Mouse (Mus musculus) forebrain, embryonic 12.5 days (tissue): Measurements from ENCODE around the gene C730034F03Rik. TPM values are rescaled to one million over a fixed set of nuclear protein-coding genes. Genes with fewer than 3 reads are reported as not detected.

Source experiments
- ATAC-seq: fragments of 200-750 bp; cut with Nextera tagmentation; 2 replicates; pipeline ENCODE4 v1.8.0; 2017; ENCODE audit warnings: moderate TSS enrichment; ENCODE audit not compliant: low FRiP score
- H3K27ac ChIP-seq: fragments of 300-500 bp; sonication (generic); 2 replicates; pipeline ENCODE4 v1.5.1; 2016; ENCODE audit warnings: mild to moderate bottlenecking
- H3K27me3 ChIP-seq: fragments of 300-500 bp; sonication (generic); 2 replicates; pipeline ENCODE4 v1.6.1; 2016; ENCODE audit warnings: mild to moderate bottlenecking
- H3K36me3 ChIP-seq: fragments of 300-500 bp; sonication (generic); replicated peaks from 2 replicates; pipeline ENCODE4 v1.6.1; 2016; ENCODE audit warnings: mild to moderate bottlenecking
- H3K4me1 ChIP-seq: fragments of 300-500 bp; sonication (generic); 2 replicates; pipeline ENCODE4 v1.6.1; 2016
- H3K4me2 ChIP-seq: fragments of 300-500 bp; sonication (generic); 2 replicates; pipeline ENCODE4 v1.6.1; 2016; ENCODE audit warnings: mild to moderate bottlenecking, moderate library complexity
- H3K4me3 ChIP-seq: fragments of 300-500 bp; sonication (generic); replicated peaks from 2 replicates; pipeline ENCODE4 v1.5.1; 2016; ENCODE audit warnings: mild to moderate bottlenecking
- H3K9ac ChIP-seq: fragments of 300-500 bp; sonication (generic); 2 replicates; pipeline ENCODE4 v1.6.1; 2016; ENCODE audit warnings: mild to moderate bottlenecking
- H3K9me3 ChIP-seq: fragments of 300-500 bp; sonication (generic); 2 replicates; pipeline ENCODE4 v1.6.1; 2016
- WGBS: fragments of 180-500 bp; shearing (Covaris S2); methylation state at CpG from one replicate; pipeline ENCODE4 v1.1.7; 2016; 5-methylcytosine and 5-hydroxymethylcytosine counted together
- polyA plus RNA-seq: library from polyadenylated mRNA; unstranded; fragments of >200 nt; fragmentation: Nextera tagmentation; extraction: Ambion mirVana; gene quantifications from 2 replicates; pipeline ENCODE4 v1.2.1, GENCODE M21; 2016

The C730034F03Rik gene
- polyA plus RNA-seq, 1 experiment from 2014 or later, result 5.0 TPM

DNA sequence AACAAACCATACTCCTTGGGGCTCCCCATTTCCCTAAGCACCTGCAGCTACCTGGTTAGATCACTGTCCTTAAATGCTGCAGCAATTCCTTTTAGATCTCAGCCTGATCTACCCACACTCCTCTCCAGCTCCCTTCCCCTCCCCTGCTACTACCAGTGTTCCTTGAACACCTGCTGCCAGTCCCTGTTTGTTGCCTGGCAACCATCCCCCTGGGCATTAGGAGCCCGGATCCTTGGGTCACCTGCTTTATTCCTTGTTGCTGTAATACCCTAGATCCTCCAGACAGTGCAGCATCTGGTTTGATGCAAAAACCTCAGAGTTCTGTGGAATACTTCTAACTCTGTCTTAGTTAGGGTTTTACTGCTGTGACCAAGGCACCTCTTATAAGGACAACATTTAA lies 35.7 kb downstream of the C730034F03Rik start:
- Histone ChIP-seq H3K36me3 (peaks cover 26% of the 10 kb centered on the region), H3K9ac (no peak overlapping the region), H3K4me2 (no peak overlapping the region), H3K4me1 (peaks cover 5% of the 10 kb centered on the region; the same call in 1 of the 2 replicates), H3K27ac (no peak overlapping the region; the same call in 1 of the 2 replicates), H3K9me3 (no peaks in the 10 kb centered on the region), H3K27me3 (no peaks in the 10 kb centered on the region), H3K4me3 (no peak overlapping the region)
- peak; percentile 72 for ATAC-seq
- WGBS, result 3% methylated on average over 1 of the region's 1 CpGs

DNA sequence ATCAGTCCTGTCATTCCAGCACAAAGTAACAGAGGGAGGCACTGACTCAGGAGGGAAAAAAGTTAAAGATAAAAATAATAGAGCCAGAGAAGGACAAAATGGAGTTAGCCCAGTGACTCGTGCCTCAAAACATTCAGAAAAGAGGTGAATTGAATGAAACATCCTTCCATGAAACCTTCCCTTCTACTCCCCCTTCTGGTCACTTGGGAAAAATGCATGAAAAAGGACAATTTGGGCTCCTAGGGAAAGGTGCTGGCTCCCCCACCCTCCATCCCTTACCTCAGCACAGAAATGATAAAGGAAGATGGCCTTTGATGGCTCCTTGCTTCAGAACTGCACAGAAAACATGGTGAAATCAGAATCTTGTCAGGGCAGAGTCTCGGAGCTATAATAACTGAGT lies 39.2 kb downstream of the C730034F03Rik start:
- Histone ChIP-seq H3K4me2 (no peak overlapping the region), H3K4me3 (no peak overlapping the region), H3K27ac (no peak overlapping the region), H3K9me3 (no peaks in the 10 kb centered on the region), H3K36me3 (no peaks in the 10 kb centered on the region), H3K9ac (no peak overlapping the region), H3K27me3 (no peaks in the 10 kb centered on the region), H3K4me1 (peaks cover 5% of the 10 kb centered on the region; the same call in 1 of the 2 replicates)
- WGBS, result 20% methylated on average over 2 of the region's 2 CpGs
- ATAC-seq, result no peak

DNA sequence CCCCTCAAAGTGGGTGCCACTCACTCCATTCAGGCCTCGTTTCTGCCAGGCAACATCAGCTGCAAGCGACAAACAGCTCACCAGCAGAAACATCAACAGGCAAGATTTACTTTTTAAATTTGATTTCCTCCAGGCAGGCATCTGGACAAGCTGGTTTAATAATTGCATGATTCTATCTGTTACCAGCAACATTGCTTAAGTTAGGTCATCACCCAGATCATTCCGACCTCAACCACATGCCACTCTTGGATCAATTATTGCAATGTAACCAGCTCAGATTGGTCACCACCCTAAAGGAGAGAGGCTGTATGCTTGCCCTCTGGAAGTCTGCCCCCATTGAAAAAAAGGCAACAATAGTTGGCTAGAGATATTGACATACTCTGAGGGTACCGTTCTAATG lies 42.1 kb downstream of the C730034F03Rik start:
- Histone ChIP-seq H3K4me2 (no peak overlapping the region), H3K4me1 (peaks cover 11% of the 10 kb centered on the region), H3K27me3 (no peaks in the 10 kb centered on the region), H3K36me3 (no peaks in the 10 kb centered on the region), H3K9ac (no peak overlapping the region), H3K27ac (no peak overlapping the region), H3K9me3 (no peaks in the 10 kb centered on the region), H3K4me3 (no peak overlapping the region)
- 95% methylated on average over 4 of the region's 4 CpGs for WGBS
- no peak for ATAC-seq

DNA sequence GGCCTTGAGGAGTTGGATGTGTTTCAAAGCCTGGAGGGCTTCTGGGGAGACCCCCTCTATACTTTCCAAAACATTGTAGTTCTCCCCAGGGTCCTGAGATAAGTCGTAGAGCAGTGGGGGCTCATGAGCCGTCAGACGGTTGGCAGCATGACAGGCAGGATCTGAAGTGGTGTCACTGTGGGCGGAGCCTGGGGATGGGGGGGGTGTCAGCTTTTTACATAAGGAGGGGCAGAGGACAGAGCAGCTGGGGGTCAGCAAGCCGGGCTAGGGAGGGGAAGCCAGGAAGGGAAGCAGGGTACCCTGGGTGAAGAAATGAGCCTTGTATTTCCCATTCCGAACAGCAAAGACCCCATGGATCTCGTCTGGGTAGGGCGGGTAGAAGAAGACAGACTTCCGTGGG lies 44.0 kb downstream of the C730034F03Rik start:
- WGBS, result 82% methylated on average over 9 of the region's 9 CpGs
- Histone ChIP-seq H3K36me3 (no peaks in the 10 kb centered on the region), H3K4me3 (no peak overlapping the region), H3K9me3 (no peaks in the 10 kb centered on the region), H3K27ac (no peak overlapping the region), H3K27me3 (peaks cover 14% of the 10 kb centered on the region; the same call in 1 of the 2 replicates), H3K4me1 (peaks cover 13% of the 10 kb centered on the region), H3K4me2 (no peak overlapping the region), H3K9ac (no peak overlapping the region)
- ATAC-seq, result no peak

DNA sequence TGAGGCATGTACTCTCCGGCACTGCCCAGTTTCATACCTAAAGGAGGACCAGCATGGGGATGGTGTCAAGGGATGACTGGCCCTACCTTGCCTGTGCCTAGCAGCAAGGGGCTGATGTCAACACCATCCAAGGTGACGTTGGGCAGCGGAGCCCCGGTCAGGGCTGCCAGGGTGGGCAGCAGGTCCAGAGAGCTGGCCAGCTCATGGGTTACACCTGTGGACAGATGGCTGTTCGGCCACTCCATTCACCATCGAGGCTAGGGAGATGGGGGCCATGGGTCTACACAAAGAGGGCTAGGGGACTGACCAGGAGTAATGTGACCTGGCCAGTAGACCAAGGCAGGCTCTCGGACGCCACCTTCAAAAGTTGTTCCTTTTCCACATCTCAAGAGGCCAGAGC lies 44.5 kb downstream of the C730034F03Rik start:
- Histone ChIP-seq H3K27ac (no peak overlapping the region), H3K4me3 (no peak overlapping the region), H3K9me3 (no peaks in the 10 kb centered on the region), H3K9ac (no peak overlapping the region), H3K27me3 (peaks cover 16% of the 10 kb centered on the region; the same call in 1 of the 2 replicates), H3K4me2 (no peak overlapping the region), H3K36me3 (no peaks in the 10 kb centered on the region), H3K4me1 (peaks cover 13% of the 10 kb centered on the region)
- WGBS, result 96% methylated on average over 8 of the region's 8 CpGs
- ATAC-seq, result no peak

DNA sequence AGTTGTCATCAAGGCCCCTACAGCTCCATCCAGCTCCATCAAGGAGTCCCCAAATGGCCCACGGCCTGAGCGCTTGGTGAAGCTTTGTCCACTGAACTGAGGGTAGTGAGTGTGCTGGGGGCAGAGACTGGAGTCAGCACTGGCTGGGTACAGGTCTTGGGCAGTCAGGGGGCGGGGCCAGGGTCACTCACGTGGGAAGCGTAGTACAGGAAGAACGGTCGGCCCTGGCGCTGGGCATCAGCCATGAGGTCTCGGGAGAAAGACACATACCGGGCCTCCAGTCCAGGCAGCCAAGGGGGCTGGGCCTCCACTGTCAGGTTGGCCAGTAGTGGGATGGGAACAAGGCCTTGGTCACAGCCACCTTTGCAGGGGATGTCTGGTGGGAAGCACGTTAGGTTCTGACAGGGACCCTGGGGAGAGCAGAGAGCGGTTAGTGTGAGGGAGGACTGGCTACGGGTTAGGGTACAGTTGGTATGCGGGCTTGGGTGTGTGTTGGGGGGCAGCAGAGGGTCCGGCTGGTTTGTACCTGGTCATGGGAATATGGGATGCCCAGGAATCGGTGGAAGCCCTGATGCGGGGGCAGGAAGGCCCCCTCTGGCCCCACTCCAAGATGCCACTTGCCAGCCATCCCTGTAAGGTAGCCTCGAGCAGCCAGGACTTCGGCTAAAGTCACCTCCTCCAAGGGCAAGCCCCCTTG lies 45.4 kb downstream of the C730034F03Rik start:
- ATAC-seq, result no peak
- Histone ChIP-seq H3K9ac (0 out of 2 replicates have a peak overlapping the region, but pooled peaks have one; percentile 69), H3K9me3 (no peaks in the 10 kb centered on the region), H3K4me2 (0 out of 2 replicates have a peak overlapping the region, but pooled peaks have one; percentile 82), H3K4me3 (no peak overlapping the region), H3K27me3 (peaks cover 16% of the 10 kb centered on the region; the same call in 1 of the 2 replicates), H3K36me3 (no peaks in the 10 kb centered on the region), H3K4me1 (peaks cover 13% of the 10 kb centered on the region), H3K27ac (no peak overlapping the region)
- WGBS, result 91% methylated on average over 19 of the region's 19 CpGs

DNA sequence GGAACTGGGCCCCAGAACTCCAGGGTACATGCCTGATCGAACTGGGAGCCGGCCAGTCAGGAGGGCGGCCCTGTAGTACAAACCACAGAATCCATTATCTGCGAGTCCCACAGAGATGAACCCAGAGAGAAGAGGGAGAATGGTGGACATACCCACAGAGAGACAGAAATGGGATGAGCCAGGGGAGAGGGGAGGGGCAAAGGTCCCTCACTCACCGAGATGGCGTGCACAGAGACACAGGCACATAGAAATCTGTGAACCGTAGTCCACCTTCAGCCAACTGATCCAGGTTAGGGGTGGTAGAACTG lies 45.9 kb downstream of the C730034F03Rik start:
- no peak for ATAC-seq
- H3K9ac ChIP-seq, result peak overlapping the region; percentile 69
- peaks cover 16% of the 10 kb centered on the region; the same call in 1 of the 2 replicates for H3K27me3 ChIP-seq
- H3K4me3 ChIP-seq, result no peak overlapping the region
- H3K9me3 ChIP-seq, result no peaks in the 10 kb centered on the region
- peaks cover 13% of the 10 kb centered on the region for H3K4me1 ChIP-seq
- no peaks in the 10 kb centered on the region for H3K36me3 ChIP-seq
- peak overlapping the region; percentile 82 for H3K4me2 ChIP-seq
- H3K27ac ChIP-seq, result no peak overlapping the region
- 86% methylated on average over 7 of the region's 7 CpGs for WGBS

- Histone ChIP-seq H3K9me3 (no peaks in the 10 kb centered on the region), H3K4me3 (peak overlapping the region; percentile 58), H3K4me1 (peaks cover 13% of the 10 kb centered on the region), H3K36me3 (no peaks in the 10 kb centered on the region), H3K27ac (peak overlapping the region; percentile 66; the same call in 1 of the 2 replicates), H3K4me2 (peak overlapping the region; percentile 82), H3K9ac (peak overlapping the region; percentile 69), H3K27me3 (peaks cover 16% of the 10 kb centered on the region; the same call in 1 of the 2 replicates)
- 10% methylated on average over 43 of the region's 44 CpGs for WGBS
- ATAC-seq, result peak; percentile 98
Measured at GRCm38 (mm10) chr15:89475611-89476474, 46.5 kb downstream of the C730034F03Rik start.

GRCm38 (mm10) chr15:89476475-89476815 lies 47.1 kb downstream of the C730034F03Rik start:
- no peaks in the 10 kb centered on the region for H3K9me3 ChIP-seq
- peak overlapping the region; percentile 66; the same call in 1 of the 2 replicates for H3K27ac ChIP-seq
- H3K27me3 ChIP-seq, result peaks cover 16% of the 10 kb centered on the region; the same call in 1 of the 2 replicates
- no peak for ATAC-seq
- H3K4me2 ChIP-seq, result peak overlapping the region; percentile 82
- 8% methylated on average over 5 of the region's 5 CpGs for WGBS
- H3K36me3 ChIP-seq, result no peaks in the 10 kb centered on the region
- peak overlapping the region; percentile 58 for H3K4me3 ChIP-seq
- H3K4me1 ChIP-seq, result peaks cover 13% of the 10 kb centered on the region
- peak overlapping the region; percentile 69 for H3K9ac ChIP-seq

DNA sequence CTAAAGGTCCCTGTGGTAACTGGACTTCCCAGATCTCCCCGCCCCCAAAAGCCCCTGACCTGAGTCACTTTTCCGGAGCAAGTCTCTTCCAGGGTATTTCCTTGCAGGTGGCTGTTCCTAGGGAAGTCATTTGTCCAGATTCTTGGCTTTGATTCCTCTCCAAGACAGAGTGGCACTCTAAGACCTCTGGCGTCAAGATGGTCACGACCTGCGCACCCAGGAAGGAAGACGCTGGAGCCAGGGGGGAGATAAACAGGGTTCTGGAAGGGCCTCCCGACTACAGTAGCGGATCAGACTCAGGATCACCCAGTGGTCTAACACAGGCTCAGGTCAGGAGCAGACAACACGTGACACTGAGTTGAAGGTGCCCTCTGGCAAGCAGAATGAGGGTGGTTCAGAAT lies 47.7 kb downstream of the C730034F03Rik start, which contains the start of gene Arsa:
Gene Arsa (minus strand): TSS at position 335 of the 401 bp plus-strand sequence.
- peak within 1 kb of the TSS; percentile 69 for H3K9ac ChIP-seq
- H3K4me2 ChIP-seq, result peak within 1 kb of the TSS; percentile 82
- no peaks in the 10 kb centered on the region for H3K36me3 ChIP-seq
- no peak for ATAC-seq
- peak within 1 kb of the TSS; percentile 66; the same call in 1 of the 2 replicates for H3K27ac ChIP-seq
- peaks cover 13% of the 10 kb centered on the region for H3K4me1 ChIP-seq
- 29% methylated on average over 9 of the region's 9 CpGs for WGBS
- peak within 1 kb of the TSS; percentile 58 for H3K4me3 ChIP-seq
- no peaks in the 10 kb centered on the region for H3K9me3 ChIP-seq
- peaks cover 16% of the 10 kb centered on the region; the same call in 1 of the 2 replicates for H3K27me3 ChIP-seq

GRCm38 (mm10) chr15:89477806-89478205 lies 48.4 kb downstream of the C730034F03Rik start:
- no peak for ATAC-seq
- H3K4me3 ChIP-seq, result no peak overlapping the region
- WGBS, result 49% methylated on average over 8 of the region's 8 CpGs

DNA sequence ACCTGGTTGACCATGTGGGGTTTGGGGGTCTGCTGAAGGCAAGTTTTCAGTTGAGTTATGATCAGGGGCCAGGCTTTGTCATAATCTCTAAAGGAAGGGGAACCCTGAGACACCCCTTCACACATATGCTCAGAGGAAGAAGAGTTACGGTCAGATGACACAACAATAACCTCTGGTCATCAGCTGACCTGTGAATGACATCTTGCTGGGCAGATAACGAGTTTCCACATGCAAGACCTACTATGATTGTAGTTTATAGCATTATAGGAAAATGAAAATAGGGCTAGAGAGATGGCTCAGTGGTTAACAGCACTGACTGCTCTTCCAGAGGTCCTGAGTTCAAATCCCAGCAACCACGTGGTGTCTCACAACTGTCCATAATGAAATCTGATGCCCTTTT lies 49.2 kb downstream of the C730034F03Rik start:
- no peaks in the 10 kb centered on the region for H3K9me3 ChIP-seq
- no peak overlapping the region for H3K4me3 ChIP-seq
- H3K36me3 ChIP-seq, result no peaks in the 10 kb centered on the region
- H3K9ac ChIP-seq, result no peak overlapping the region
- H3K27ac ChIP-seq, result no peak overlapping the region
- H3K27me3 ChIP-seq, result peaks cover 16% of the 10 kb centered on the region; the same call in 1 of the 2 replicates
- 86% methylated on average over 3 of the region's 3 CpGs for WGBS
- peaks cover 13% of the 10 kb centered on the region for H3K4me1 ChIP-seq
- ATAC-seq, result no peak
- no peak overlapping the region for H3K4me2 ChIP-seq

More at GRCm38 (mm10) chr15:89477806-89478205, 48.4 kb downstream of the C730034F03Rik start:
- Histone ChIP-seq H3K9me3 (no peaks in the 10 kb centered on the region), H3K4me2 (no peak overlapping the region), H3K9ac (no peak overlapping the region), H3K27me3 (peaks cover 16% of the 10 kb centered on the region; the same call in 1 of the 2 replicates), H3K27ac (no peak overlapping the region), H3K4me1 (peaks cover 13% of the 10 kb centered on the region), H3K36me3 (no peaks in the 10 kb centered on the region)
